Mouse (Mus musculus) midbrain, postnatal 0 days (tissue): ENCODE measurements at regions not wholly inside any gene's neighbourhood (a gene's known extent, or its start where the extent isn't known, plus 50 kb on each side); places are given as distances from the start of the nearest gene placed in this dataset.
"Not testable (repeated sequence)": the region's sequence is repeated elsewhere in the genome, so short reads cannot be mapped to it uniquely, and the experiment has no call there.

Experiments
- ATAC-seq: fragments of 200-750 bp; cut with Nextera tagmentation; 2 replicates; pipeline ENCODE4 v1.8.0; 2017; ENCODE audit warnings: moderate number of reproducible peaks, mild to moderate bottlenecking, moderate TSS enrichment, moderate library complexity; ENCODE audit not compliant: low FRiP score
- DNase-seq: peaks from one replicate; pipeline ENCODE4 v3.0.0-alpha.2; 2015; ENCODE audit warnings: low spot score
- H3K27ac ChIP-seq: fragments of 300-500 bp; sonication (generic); 2 replicates; pipeline ENCODE4 v1.5.1; 2014; ENCODE audit warnings: low read depth, mild to moderate bottlenecking, low read length, mixed read lengths
- H3K27me3 ChIP-seq: fragments of 300-500 bp; sonication (generic); 2 replicates; pipeline ENCODE4 v1.6.1; 2014; ENCODE audit warnings: low read length, control low read depth, mixed read lengths; ENCODE audit not compliant: insufficient read depth
- H3K36me3 ChIP-seq: fragments of 300-500 bp; sonication (generic); 2 replicates; pipeline ENCODE4 v1.6.1; 2014; ENCODE audit warnings: low read length, control low read depth, mixed read lengths; ENCODE audit not compliant: insufficient read depth
- H3K4me1 ChIP-seq: fragments of 300-500 bp; sonication (generic); 2 replicates; pipeline ENCODE4 v1.6.1; 2014; ENCODE audit warnings: mild to moderate bottlenecking, control low read depth, antibody characterized with exemption, low read length, mixed read lengths; ENCODE audit not compliant: insufficient read depth
- H3K4me2 ChIP-seq: fragments of 300-500 bp; sonication (generic); 2 replicates; pipeline ENCODE4 v1.6.1; 2014; ENCODE audit warnings: low read depth, mild to moderate bottlenecking, low read length, mixed read lengths; ENCODE audit not compliant: poor library complexity, severe bottlenecking
- H3K4me3 ChIP-seq: fragments of 300-500 bp; sonication (generic); 2 replicates; pipeline ENCODE4 v1.5.1; 2014; ENCODE audit warnings: low read depth, mild to moderate bottlenecking, low read length, moderate library complexity
- H3K9ac ChIP-seq: fragments of 300-500 bp; sonication (generic); replicated peaks from 2 replicates; pipeline ENCODE4 v1.6.1; 2014; ENCODE audit warnings: mild to moderate bottlenecking, low read length, moderate library complexity, mixed read lengths; ENCODE audit not compliant: poor library complexity, severe bottlenecking
- H3K9me3 ChIP-seq: fragments of 300-500 bp; sonication (generic); 2 replicates; pipeline ENCODE4 v1.6.1; 2016; ENCODE audit warnings: low read length, control low read depth
- CTCF ChIP-seq: IDR thresholded peaks from 2 replicates; pipeline ENCODE4 v1.5.1; 2016; ENCODE audit warnings: antibody characterized with exemption, mild to moderate bottlenecking
- WGBS: fragments of 180-500 bp; shearing (Covaris S2); extraction: QIAGEN DNeasy Blood & Tissue Kit; methylation state at CpG from one replicate; pipeline ENCODE4 v1.1.7; 2014; 5-methylcytosine and 5-hydroxymethylcytosine counted together

GRCm38 (mm10) chr9:11126833-11127232 is 222.3 kb upstream of the Cntn5 start:
- 78% methylated on average over 5 of the region's 5 CpGs for WGBS
- Histone ChIP-seq H3K36me3 (no peaks in the 10 kb centered on the region), H3K9ac (no peak overlapping the region), H3K27me3 (no peaks in the 10 kb centered on the region), H3K9me3 (no peaks in the 10 kb centered on the region), H3K4me3 (no peak overlapping the region), H3K4me1 (no peaks in the 10 kb centered on the region), H3K27ac (no peak overlapping the region), H3K4me2 (no peak overlapping the region)
- DNase-seq (no peak), ATAC-seq (no peak)
- no peak for TF ChIP-seq CTCF

GRCm38 (mm10) chr9:11119153-11119552 is 214.6 kb upstream of the Cntn5 start:
- Histone ChIP-seq H3K4me2 (no peak overlapping the region), H3K4me3 (no peak overlapping the region), H3K4me1 (no peaks in the 10 kb centered on the region), H3K9ac (no peak overlapping the region), H3K27ac (no peak overlapping the region), H3K27me3 (no peaks in the 10 kb centered on the region), H3K9me3 (no peaks in the 10 kb centered on the region), H3K36me3 (no peaks in the 10 kb centered on the region)
- no peak for ATAC-seq
- no peak for TF ChIP-seq CTCF
- DNase-seq, result no peak

DNA sequence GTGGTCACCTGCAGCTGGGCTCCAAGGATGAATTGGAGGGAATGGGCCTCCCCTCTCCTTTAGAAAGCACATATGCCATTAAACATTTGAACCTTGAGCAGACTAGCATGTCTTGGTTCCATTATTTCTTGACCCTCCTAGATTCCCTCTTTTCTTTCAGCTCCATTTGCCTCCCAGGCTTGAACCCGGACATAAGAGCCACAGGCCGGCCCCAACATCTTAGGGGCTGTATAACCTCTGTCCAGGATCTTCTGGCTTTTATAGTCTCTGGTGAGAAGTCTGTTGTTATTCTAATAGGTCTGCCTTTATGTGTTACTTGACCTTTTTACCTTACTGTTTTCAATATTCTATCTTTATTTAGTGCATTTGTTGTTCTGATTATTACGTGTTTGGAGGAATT is 203.3 kb upstream of the Cntn5 start:
- H3K27ac ChIP-seq, H3K4me1 ChIP-seq, DNase-seq, H3K4me2 ChIP-seq, H3K36me3 ChIP-seq, H3K27me3 ChIP-seq, ATAC-seq, H3K4me3 ChIP-seq, H3K9me3 ChIP-seq, H3K9ac ChIP-seq: not testable (repeated sequence)
- 74% methylated on average over 3 of the region's 3 CpGs for WGBS

DNA sequence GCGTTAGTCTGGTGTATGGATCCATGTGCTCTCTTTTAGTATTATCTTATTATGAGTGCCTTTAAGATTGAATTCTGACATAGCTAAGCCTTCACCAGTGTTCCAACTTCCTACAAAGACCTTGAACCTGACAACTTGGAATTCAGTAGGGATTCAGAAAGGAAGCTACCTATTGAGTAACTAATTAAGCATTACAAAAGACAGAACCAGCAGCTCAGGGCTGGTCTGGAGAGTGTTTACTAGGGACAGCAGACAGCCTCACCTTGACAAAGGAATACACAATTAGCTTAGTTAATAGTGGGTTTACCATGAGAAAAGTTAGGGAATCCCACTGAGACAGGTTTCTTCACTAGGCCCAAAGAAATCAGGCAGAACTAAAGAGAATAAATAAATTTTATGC is 202.6 kb upstream of the Cntn5 start:
- H3K4me1 ChIP-seq, H3K9me3 ChIP-seq, H3K4me3 ChIP-seq, H3K27ac ChIP-seq, ATAC-seq, H3K36me3 ChIP-seq, H3K4me2 ChIP-seq, H3K9ac ChIP-seq, H3K27me3 ChIP-seq, DNase-seq: not testable (repeated sequence)
- 98% methylated on average over 1 of the region's 1 CpGs for WGBS

DNA sequence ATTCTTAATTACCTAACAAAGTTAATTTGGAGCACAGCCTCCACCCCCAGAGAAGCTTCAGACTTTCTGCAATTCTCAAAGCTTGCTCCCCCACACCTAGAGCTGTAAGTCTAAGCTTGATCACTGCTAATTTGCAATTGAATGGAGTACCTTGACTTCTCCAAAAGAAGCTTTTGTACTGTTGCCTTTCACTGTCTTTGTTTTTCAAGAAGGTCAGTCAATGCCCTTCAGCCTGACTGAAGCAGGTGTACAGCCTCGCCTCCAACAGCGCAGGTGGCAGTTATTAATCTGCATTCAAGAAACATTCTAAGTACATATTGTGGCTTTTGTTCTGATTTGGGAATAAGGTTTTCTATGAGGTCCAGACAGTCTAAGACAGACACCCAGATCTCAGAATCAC is 201.7 kb upstream of the Cntn5 start:
- no peak overlapping the region for H3K4me3 ChIP-seq
- ATAC-seq (no peak), DNase-seq (no peak)
- no peaks in the 10 kb centered on the region for H3K36me3 ChIP-seq
- no peaks in the 10 kb centered on the region for H3K4me1 ChIP-seq
- H3K4me2 ChIP-seq, result no peak overlapping the region
- no peaks in the 10 kb centered on the region for H3K9me3 ChIP-seq
- no peak overlapping the region for H3K9ac ChIP-seq
- no peak overlapping the region for H3K27ac ChIP-seq
- TF ChIP-seq CTCF, result no peak
- WGBS, result 85% methylated on average over 2 of the region's 2 CpGs
- H3K27me3 ChIP-seq, result no peaks in the 10 kb centered on the region

- ATAC-seq (no peak), DNase-seq (no peak)
- WGBS, result 76% methylated on average over 4 of the region's 4 CpGs
- H3K27ac ChIP-seq, result no peak overlapping the region
- no peaks in the 10 kb centered on the region for H3K9me3 ChIP-seq
- no peak overlapping the region for H3K4me3 ChIP-seq
- TF ChIP-seq CTCF, result no peak
- no peaks in the 10 kb centered on the region for H3K36me3 ChIP-seq
- no peaks in the 10 kb centered on the region for H3K4me1 ChIP-seq
- no peak overlapping the region for H3K4me2 ChIP-seq
- H3K9ac ChIP-seq, result no peak overlapping the region
- H3K27me3 ChIP-seq, result no peaks in the 10 kb centered on the region
Observed at GRCm38 (mm10) chr9:11103448-11103847, 198.9 kb upstream of the Cntn5 start.

DNA sequence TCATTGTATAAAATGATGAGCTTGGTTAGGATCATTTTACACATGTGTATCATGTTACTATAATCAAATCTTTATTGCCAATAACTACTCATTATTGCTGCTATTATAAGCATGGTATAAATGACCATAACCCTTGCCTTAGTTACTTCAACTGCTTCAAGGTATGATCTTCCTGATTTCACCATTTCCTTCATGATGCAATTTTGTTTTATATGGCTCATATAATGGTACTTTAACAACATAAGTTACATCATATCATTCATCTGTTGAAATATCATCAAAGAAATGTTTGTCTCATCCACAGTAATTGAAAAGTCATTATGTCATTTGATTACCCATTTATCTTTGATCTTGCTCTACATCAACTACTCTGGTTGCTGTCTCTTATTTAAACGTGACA is 188.3 kb upstream of the Cntn5 start:
- Histone ChIP-seq H3K27ac (no peak overlapping the region), H3K9me3 (no peaks in the 10 kb centered on the region), H3K9ac (no peak overlapping the region), H3K4me1 (no peaks in the 10 kb centered on the region), H3K36me3 (no peaks in the 10 kb centered on the region), H3K4me3 (no peak overlapping the region), H3K4me2 (no peak overlapping the region), H3K27me3 (no peaks in the 10 kb centered on the region)
- ATAC-seq (no peak), DNase-seq (no peak)
- TF ChIP-seq CTCF, result no peak
- WGBS, result 89% methylated on average over 1 of the region's 1 CpGs

- H3K4me1 ChIP-seq, H3K36me3 ChIP-seq, H3K9ac ChIP-seq, H3K9me3 ChIP-seq, H3K27me3 ChIP-seq, H3K27ac ChIP-seq, DNase-seq, H3K4me3 ChIP-seq, H3K4me2 ChIP-seq, ATAC-seq: not testable (repeated sequence)
- WGBS, result 51% methylated on average over 2 of the region's 2 CpGs
Observed at GRCm38 (mm10) chr9:11067125-11067524, 162.6 kb upstream of the Cntn5 start.
